Mouse (Mus musculus): ENCODE data around the gene Rnf11. TPM values are rescaled to one million over a fixed set of nuclear protein-coding genes. Genes with fewer than 3 reads are reported as not detected.

Gene Rnf11
- total RNA-seq (2021) = 100 to 1,000 TPM; 102 to 106 TPM

GRCm38 (mm10) chr4:109484621-109485020 is at the start of gene Rnf11:
Rnf11 (minus strand) TSS chr4:109484728.
- intact Hi-C loops (cut with DNase I) = no loop called here
- no peak for DNase-seq

- DNase-seq = no peak
- intact Hi-C loops (cut with DNase I) = no loop called here
Measured at GRCm38 (mm10) chr4:109531111-109531510, 46.6 kb upstream of the Rnf11 start, which contains the start of gene 4930522H14Rik. 4930522H14Rik (minus strand) TSS chr4:109531297.

- intact Hi-C loops (cut with DNase I) = no loop called here
- no peak for DNase-seq
Measured at GRCm38 (mm10) chr4:109530245-109530816, 45.8 kb upstream of the Rnf11 start.

GRCm38 (mm10) chr4:109504885-109505284 is 20.4 kb upstream of the Rnf11 start:
- peak; percentile 45 to 57 for DNase-seq
- intact Hi-C loops (cut with DNase I) = loop anchor here (1.0 to 5.0 kb wide), 3 partner anchors 198 to 517 kb away; no protein-coding TSS in a partner anchor

GRCm38 (mm10) chr4:109498476-109498875 is 13.9 kb upstream of the Rnf11 start:
- intact Hi-C loops (cut with DNase I) = no loop called here

GRCm38 (mm10) chr4:109493581-109493980 is 9.1 kb upstream of the Rnf11 start:
- DNase-seq = no peak
- intact Hi-C loops (cut with DNase I) = no loop called here

More at GRCm38 (mm10) chr4:109498476-109498875, 13.9 kb upstream of the Rnf11 start:
- DNase-seq = no peak

GRCm38 (mm10) chr4:109488812-109489211 is 4.3 kb upstream of the Rnf11 start:
- intact Hi-C loops (cut with DNase I) = no loop called here
- no peak for DNase-seq

GRCm38 (mm10) chr4:109482701-109483100 is 1.8 kb downstream of the Rnf11 start:
- no peak for DNase-seq
- intact Hi-C loops (cut with DNase I) = no loop called here

GRCm38 (mm10) chr4:109481424-109481823 is 3.1 kb downstream of the Rnf11 start:
- no peak for DNase-seq
- intact Hi-C loops (cut with DNase I) = no loop called here

GRCm38 (mm10) chr4:109477454-109477853 is 7.1 kb downstream of the Rnf11 start:
- intact Hi-C loops (cut with DNase I) = loop anchor here (2.0 to 5.0 kb wide), 3 partner anchors 17 to 190 kb away; partner anchors contain the start of gene Cdkn2c
- DNase-seq = no peak

GRCm38 (mm10) chr4:109476554-109477014 is 7.9 kb downstream of the Rnf11 start:
- intact Hi-C loops (cut with DNase I) = loop anchor here (2.0 to 5.0 kb wide), 3 partner anchors 16 to 191 kb away; partner anchors contain the start of gene Cdkn2c
- peak; percentile 88 to 92 for DNase-seq

GRCm38 (mm10) chr4:109475577-109476553 is 8.7 kb downstream of the Rnf11 start:
- DNase-seq = peak; percentile 66 to 69
- intact Hi-C loops (cut with DNase I) = loop anchor here (2.0 to 5.0 kb wide), 3 partner anchors 15 to 191 kb away; partner anchors contain the start of gene Cdkn2c

- DNase-seq = no peak
- intact Hi-C loops (cut with DNase I) = loop anchor here (5.0 kb wide), 1 partner anchor 192 kb away; the partner anchor contains the start of gene Cdkn2c
Measured at GRCm38 (mm10) chr4:109475078-109475477, 9.4 kb downstream of the Rnf11 start.

- intact Hi-C loops (cut with DNase I) = no loop called here
- DNase-seq = no peak
Measured at GRCm38 (mm10) chr4:109472566-109472965, 12.0 kb downstream of the Rnf11 start.

GRCm38 (mm10) chr4:109471606-109472005 is 12.9 kb downstream of the Rnf11 start:
- intact Hi-C loops (cut with DNase I) = no loop called here
- DNase-seq = no peak

GRCm38 (mm10) chr4:109467687-109468086 is 16.8 kb downstream of the Rnf11 start:
- no peak for DNase-seq
- intact Hi-C loops (cut with DNase I) = no loop called here

GRCm38 (mm10) chr4:109463892-109464291 is 20.6 kb downstream of the Rnf11 start:
- intact Hi-C loops (cut with DNase I) = no loop called here
- DNase-seq = no peak

- intact Hi-C loops (cut with DNase I) = loop anchor here (2.0 kb wide), 1 partner anchor 16 kb away; no protein-coding TSS in a partner anchor
- DNase-seq = peak; percentile 24 to 37
Measured at GRCm38 (mm10) chr4:109460421-109461179, 23.9 kb downstream of the Rnf11 start.

GRCm38 (mm10) chr4:109456821-109457220 is 27.7 kb downstream of the Rnf11 start:
- intact Hi-C loops (cut with DNase I) = no loop called here
- DNase-seq = no peak

GRCm38 (mm10) chr4:109448531-109448930 is 36.0 kb downstream of the Rnf11 start:
- DNase-seq = no peak
- intact Hi-C loops (cut with DNase I) = no loop called here

Measured in heart, postnatal 36 days (tissue).